Mouse (Mus musculus): ENCODE measurements around the gene Pcdh8.

The Pcdh8 gene

DNA sequence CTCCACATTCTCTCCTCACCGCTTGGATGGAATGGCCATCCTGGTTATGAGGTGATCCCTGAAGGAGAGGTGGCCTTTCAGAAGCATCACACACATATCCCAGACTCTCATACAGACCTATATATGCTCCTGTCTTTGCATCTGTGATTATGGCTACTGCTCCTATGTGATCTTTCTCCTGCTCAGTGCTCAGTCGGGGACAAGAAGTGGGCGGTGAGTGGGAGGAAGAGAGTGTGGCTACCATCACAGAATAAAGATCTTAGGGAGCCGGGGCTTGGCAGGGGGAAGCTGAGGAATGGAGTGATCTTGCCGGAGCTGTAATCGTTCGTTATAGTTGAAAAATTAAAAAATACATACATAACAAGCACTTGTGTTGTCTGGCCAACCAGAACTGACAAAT lies 17.4 kb downstream of the Pcdh8 start:
- no peak for DNase-seq

DNA sequence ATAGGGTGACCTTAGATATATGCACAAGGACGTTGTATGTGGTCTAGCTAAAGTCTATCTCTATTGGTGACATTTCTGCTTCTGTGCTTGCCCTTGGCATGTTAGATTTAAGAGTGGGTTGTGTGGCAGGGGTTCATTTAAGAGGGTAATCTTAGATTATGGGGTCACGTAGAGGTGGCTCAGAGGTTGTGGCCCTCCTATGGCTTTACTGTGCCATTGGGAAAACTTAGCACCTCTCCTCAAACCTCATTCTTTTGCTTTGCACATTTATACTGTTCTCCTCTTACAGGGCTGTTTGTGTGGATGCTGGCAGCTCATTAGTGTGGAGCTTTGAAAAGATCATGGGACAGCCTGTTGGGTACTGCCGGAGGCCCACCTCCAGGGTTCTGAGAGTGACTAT lies 30.6 kb downstream of the Pcdh8 start:
- no peak for DNase-seq

DNA sequence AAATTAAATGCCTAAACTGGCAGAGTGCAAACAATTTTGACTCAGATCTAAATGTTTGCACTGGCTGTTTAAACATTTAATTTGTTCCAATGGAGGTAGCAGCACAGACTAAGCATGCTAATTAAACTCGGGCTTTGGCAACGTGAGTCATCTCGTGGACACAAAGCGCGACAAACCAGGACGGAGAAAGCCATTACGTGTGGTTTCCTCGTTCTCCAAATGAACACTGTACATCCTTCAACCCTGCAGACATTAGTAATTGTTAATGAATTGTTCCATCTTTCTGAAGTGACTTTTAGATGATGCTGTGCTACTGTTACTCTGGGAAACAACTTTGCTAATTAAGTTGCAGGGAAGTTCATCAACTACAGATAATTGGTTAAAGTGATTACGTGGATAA lies 32.7 kb downstream of the Pcdh8 start:
- DNase-seq: no peak

DNA sequence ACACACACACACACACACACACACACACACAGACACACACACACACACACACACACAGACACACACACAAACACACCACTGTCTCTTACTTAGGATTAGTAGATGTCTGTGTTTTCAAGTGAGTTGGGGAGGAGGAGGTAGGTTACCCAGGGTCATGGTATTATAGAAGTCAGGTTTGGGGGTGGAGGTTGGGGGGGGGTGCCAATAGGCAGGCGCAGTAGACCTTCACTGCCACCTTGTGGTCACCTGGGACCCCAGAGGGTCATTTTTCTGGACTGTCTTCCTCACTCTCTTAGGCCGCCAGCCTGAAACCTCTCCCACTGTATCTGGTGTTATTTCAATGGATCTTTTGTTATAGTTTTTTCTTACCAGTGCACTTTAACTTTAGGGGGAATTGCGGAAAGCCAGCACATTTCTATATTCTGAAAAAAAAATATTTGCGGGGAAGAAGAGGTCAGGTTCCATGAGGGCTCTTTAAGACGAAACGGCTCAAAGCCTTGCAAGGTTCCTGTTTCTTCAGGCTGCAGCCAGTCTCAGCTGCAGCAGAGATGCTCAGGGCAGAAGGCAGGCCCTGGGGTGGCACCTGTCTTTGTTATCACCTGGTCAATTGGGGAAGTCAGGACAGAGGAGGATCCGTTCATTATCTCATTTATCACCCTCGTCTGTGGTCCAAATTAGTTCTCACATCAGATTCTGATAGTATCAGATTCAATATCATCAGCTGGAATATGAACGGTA lies 33.3 kb downstream of the Pcdh8 start:
- DNase-seq: no peak

DNA sequence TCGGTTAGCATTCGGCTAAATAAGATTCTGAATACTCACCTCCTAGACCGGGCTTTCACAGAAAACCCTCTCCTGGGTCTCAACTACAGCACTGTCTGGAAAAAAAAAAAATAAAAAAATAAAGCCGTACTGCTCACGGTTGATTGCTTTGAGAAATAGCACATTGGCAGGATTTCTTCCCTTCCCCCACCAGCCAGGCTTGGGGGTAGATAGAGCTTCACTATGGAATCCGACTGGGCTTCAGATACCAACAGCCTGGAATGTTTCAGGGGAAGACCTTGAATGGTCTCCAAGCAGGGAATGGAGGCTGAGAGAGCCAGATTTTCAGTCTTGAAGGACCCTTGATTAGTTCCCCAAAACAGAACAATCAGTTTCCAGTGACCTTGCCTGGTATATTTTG lies 34.3 kb downstream of the Pcdh8 start:
- DNase-seq: no peak

DNA sequence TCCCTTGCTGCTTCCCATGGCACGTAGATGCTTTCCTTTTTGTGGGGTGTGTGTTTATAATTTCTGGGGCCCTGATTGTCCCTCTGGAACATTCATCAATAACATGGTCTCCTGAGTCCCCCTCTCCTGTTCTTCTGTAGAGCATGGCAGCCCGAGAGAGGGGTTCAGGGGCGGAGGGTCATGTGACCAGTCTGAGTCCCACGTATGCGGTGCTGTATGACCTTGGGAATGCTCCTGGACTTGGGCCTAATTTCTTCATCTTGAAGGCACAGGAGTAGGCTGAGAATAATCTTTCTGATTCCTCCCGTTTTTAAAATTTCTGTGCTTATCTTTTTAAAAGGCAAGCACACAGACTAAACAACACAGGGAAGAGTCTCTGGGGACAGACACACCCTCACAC lies 37.6 kb downstream of the Pcdh8 start:
- no peak for DNase-seq

DNA sequence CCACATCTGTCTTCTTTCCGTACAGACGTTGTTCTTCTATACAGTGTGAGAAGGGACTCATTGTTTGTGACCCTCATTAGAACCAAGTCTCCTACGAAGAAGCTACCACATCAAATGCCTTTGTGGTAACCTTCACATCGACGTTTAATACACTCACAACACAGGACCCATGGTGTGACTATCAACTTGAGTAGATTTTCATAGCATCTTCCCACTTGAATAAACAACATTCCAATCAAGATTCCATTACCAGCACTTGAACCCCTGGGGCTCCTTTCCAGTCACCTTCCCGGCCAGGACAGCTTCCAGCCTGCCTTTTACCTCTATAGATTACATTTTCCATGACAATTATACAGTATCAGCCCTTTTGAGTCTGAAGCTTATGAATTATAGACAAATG lies 42.3 kb downstream of the Pcdh8 start:
- no peak for DNase-seq

DNA sequence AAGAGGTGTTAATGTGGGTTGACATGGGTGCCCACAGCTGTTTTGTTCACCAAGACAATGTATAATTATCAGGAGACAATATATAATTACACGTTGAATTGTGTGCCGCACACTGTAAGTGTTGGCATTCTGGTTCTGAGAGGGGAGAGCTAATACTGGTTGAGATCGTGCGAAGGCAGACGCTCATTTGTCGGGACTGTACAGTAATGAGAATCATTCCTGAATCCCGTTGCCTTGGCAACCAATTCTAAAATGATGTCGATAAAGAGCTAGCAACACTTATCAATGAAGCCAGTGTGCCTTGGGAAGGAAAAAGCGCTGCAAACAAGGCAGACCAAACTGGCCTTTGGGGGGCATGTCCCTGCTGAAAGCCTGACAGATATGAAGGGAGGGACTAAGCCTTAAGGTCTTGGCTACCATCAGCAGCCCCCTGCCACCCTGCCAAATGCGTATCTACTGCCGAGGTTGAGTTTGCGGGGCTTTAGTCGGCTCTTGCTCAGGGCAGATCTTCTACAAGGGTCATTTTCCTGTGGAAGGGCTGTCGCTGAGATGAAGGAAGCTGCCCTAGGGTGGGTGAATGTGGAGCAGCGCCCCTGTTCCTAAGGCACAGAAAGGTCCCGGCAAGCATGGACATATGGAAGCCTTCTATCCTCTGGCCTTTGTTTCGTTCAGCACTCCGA lies 47.0 kb downstream of the Pcdh8 start:
- no peak for DNase-seq

DNA sequence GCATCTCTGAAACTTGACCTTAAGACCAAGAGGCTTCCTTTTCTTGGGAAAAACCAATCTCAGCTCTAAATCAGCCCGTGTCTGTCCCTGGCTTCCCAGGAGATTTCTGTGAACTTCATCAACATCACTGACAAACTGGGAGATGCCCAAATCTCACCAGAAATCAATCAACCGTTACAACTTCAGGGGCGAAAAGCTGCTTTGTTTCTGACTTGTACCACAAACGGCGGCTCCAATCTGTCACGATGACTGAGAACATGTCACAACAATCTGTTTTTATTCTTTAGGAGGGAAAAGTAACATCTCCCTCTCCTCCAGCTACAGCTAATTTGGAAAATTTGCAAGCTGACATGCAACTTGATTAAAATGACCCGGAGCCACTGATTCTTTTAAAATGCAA lies 48.9 kb downstream of the Pcdh8 start:
- DNase-seq: no peak

Data from kidney, adult 11 months (tissue).